Mouse (Mus musculus) bone marrow, adult 2 months (tissue): ENCODE measurements around the gene 1700061G19Rik.

Source experiments
- CTCF ChIP-seq: fragments of 200-500 bp; IDR thresholded peaks from 2 replicates; pipeline ENCODE4 v1.5.1; 2011; ENCODE audit warnings: low read length, control low read depth; ENCODE audit not compliant: control insufficient read depth, insufficient read depth
- POLR2A ChIP-seq: fragments of 200-500 bp; IDR thresholded peaks from 2 replicates; pipeline ENCODE4 v1.6.1; 2011; ENCODE audit warnings: low read depth, mild to moderate bottlenecking, control low read depth, low read length, borderline replicate concordance; ENCODE audit not compliant: control insufficient read depth

DNA sequence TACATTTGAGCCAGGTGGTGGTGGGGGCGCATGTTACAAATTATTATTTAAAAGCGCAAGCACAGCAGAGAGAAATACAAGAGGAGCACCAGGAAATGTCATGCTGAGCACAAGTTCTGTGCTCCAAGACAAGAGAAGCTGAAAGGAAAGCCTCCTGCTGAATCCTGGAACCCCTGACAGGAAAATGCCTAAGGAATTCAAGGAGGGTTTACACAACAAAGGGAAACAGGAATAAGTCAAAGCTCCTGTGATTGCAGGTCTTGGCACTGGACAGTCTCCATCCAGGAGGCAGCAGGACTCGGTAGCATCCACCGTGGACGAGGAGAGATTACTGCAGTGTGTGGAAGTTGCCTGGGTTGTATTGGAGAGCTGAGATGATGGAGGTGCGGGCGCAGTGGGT is 9.2 kb upstream of the 1700061G19Rik start:
- TF ChIP-seq CTCF (no peak), POLR2A (no peak)
